Mouse (Mus musculus) bone marrow macrophage, adult 2 months (primary cell): Measurements from ENCODE around the gene Slc30a3.

Experiments
- CTCF ChIP-seq: IDR thresholded peaks from 2 replicates; pipeline ENCODE4 v1.5.1; 2012; ENCODE audit warnings: low read depth, mild to moderate bottlenecking, low read length, moderate library complexity
- POLR2A ChIP-seq: IDR thresholded peaks from 2 replicates; pipeline ENCODE4 v1.6.1; 2012; ENCODE audit warnings: mild to moderate bottlenecking, low read depth, low read length, borderline replicate concordance

- TF ChIP-seq CTCF = no peak
- TF ChIP-seq POLR2A = no peak
These were observed 8.9 kb upstream of the Slc30a3 start for GRCm38 (mm10) chr5:31116912-31117311.
